Mouse (Mus musculus) heart, adult 2 months (tissue): ENCODE data around the gene Gm45337.

Experiments used
- CTCF ChIP-seq: fragments of 200-600 bp; IDR thresholded peaks from 2 replicates; pipeline ENCODE4 v1.8.1; 2022; ENCODE audit warnings: antibody characterized with exemption, mild to moderate bottlenecking, moderate library complexity
- EP300 ChIP-seq: fragments of 200-500 bp; IDR thresholded peaks from 2 replicates; pipeline ENCODE4 v1.6.1; 2011; ENCODE audit warnings: low read depth, low read length, control low read depth; ENCODE audit not compliant: insufficient read depth
- POLR2A ChIP-seq: fragments of 200-500 bp; IDR thresholded peaks from 2 replicates; pipeline ENCODE4 v1.6.1; 2011; ENCODE audit warnings: mild to moderate bottlenecking, low read depth, low read length, control low read depth; ENCODE audit not compliant: insufficient read depth

DNA sequence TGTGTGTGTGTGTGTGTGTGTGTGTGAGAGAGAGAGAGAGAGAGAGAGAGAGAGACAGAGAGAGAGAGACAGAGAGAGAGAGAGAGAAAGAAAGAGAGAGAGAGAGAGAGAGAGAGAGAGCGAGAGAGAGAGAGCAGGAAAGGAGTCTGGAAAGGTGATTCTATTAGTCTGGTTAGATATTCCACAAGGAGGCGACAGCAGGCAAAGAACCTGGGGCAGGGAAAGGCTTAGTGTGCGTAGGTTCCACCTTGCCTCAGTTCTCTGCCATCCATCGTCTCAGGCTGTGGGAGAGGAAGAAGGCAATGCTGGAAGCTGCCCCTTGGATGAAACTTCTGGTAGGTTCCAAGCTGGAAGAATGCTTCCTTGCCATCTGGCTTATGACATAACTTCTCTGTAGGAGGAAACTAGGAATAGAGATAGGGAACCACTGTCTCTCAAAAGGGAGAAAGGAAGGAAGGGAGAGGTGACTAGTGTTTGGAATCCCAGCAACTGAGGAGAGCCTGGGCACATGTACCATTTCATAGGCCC, 1.1 kb upstream of the Gm45337 start:
- no peak for TF ChIP-seq CTCF
- no peak for TF ChIP-seq EP300
- TF ChIP-seq POLR2A: no peak
